In genomic region chr2:84961300-84961699, GRCm38 (mm10) we compare ENCODE assay signal across 10 mouse cellular contexts. TPM values are rescaled to one million over a fixed set of nuclear protein-coding genes. Genes with fewer than 3 reads are reported as not detected.
A peak's percentile ranks its signal among the peaks of the same experiment; 100 is the strongest.
DNase-seq lines count a peak whose midpoint lies in the region; ATAC-seq and TF ChIP-seq lines count a peak whose summit lies in the region.
"Had no signal": no experiment of that assay in that cellular context is flagged by ENCODE, and none has a peak within 500 bp of the region (broad histone marks: within the 10 kb centered on the region; RNA-seq: fewer than 3 reads in every experiment).

No protein-coding gene starts in this region.

- no peak overlapping the region for H3K4me3 ChIP-seq in kidney, embryonic 14.5 days (ENCODE audit: low read length)
- no peak overlapping the region for H3K4me3 ChIP-seq in myocyte
- H3K4me3 ChIP-seq in layer of hippocampus, adult 2 months, result no peak overlapping the region
- H3K4me3 ChIP-seq: megakaryocyte, embryonic 14.5 days had no signal

- no peak for TF ChIP-seq CTCF in layer of hippocampus, adult 2 months (conservative IDR thresholded peaks at IDR 0.05)

- no peak for ATAC-seq in kidney, embryonic 14.5 days (ENCODE audit: low FRiP score, low TSS enrichment)

- H3K79me2 ChIP-seq in myocyte (ENCODE audit: control insufficient read depth, insufficient read depth), result no peaks in the 10 kb centered on the region

- WGBS in kidney, embryonic 14.5 days, result 73% methylated on average over 2 of the region's 2 CpGs

- H3K36me3 ChIP-seq in kidney, embryonic 14.5 days (ENCODE audit: control insufficient read depth, insufficient read depth, low read length), result peaks cover 15% of the 10 kb centered on the region; the same call in 1 of the 2 replicates
- no peaks in the 10 kb centered on the region for H3K36me3 ChIP-seq in myocyte (ENCODE audit: control insufficient read depth, insufficient read depth)

- no peak overlapping the region for H3ac ChIP-seq in myocyte (ENCODE audit: control insufficient read depth, insufficient read length)

- no peaks in the 10 kb centered on the region for H3K4me1 ChIP-seq in kidney, embryonic 14.5 days (ENCODE audit: control insufficient read depth, insufficient read depth, low read length)
- H3K4me1 ChIP-seq: megakaryocyte, embryonic 14.5 days had no signal

- no peak overlapping the region for H3K9ac ChIP-seq in kidney, embryonic 14.5 days (ENCODE audit: low read depth, low read length)

- no peaks in the 10 kb centered on the region for H3K9me3 ChIP-seq in kidney, embryonic 14.5 days (ENCODE audit: control insufficient read depth, low read length)
- H3K9me3 ChIP-seq: megakaryocyte, embryonic 14.5 days had no signal

- no peak for TF ChIP-seq POLR2A in myocyte (IDR thresholded peaks at IDR 0.05; ENCODE audit: insufficient read length, low read depth)

- H3K27ac ChIP-seq in kidney, embryonic 14.5 days (ENCODE audit: low read depth, low read length), result no peak overlapping the region
- H3K27ac ChIP-seq in layer of hippocampus, adult 2 months, result no peak overlapping the region

- no peak overlapping the region for H3K4me2 ChIP-seq in kidney, embryonic 14.5 days (replicated peaks; ENCODE audit: low read depth, low read length)
- H3K4me2 ChIP-seq in myocyte (ENCODE audit: low read depth), result peak overlapping the region; percentile 16

- intact Hi-C loops in gastrocnemius, postnatal 14 days (cut with DNase I; ENCODE audit: low total_unique reads), result no loop called here

- H3K27me3 ChIP-seq in kidney, embryonic 14.5 days (ENCODE audit: control insufficient read depth, insufficient read depth, low read length), result no peaks in the 10 kb centered on the region
- H3K27me3 ChIP-seq in myocyte (ENCODE audit: control insufficient read depth, insufficient read depth, insufficient read length), result no peaks in the 10 kb centered on the region
- H3K27me3 ChIP-seq: megakaryocyte, embryonic 14.5 days had no signal

- DNase-seq in kidney, adult 18-20 months, result peak; percentile 45
- DNase-seq in gastrocnemius, postnatal 14 days, result peak; percentile 69
- peak; percentile 73 for DNase-seq in kidney, postnatal 10 days
- no peak for DNase-seq in cerebellum, adult 11-12 months
- DNase-seq in layer of hippocampus, adult 2 months (ENCODE audit: low spot score in 2 of 2), result no peak
- no peak for DNase-seq in embryo, embryonic 10.5 days (ENCODE audit: low spot score)

TF ChIP-seq in myocyte, 11 proteins besides CTCF, POLR2A, EP300 and RAD21:
- TF ChIP-seq E2F4 (IDR thresholded peaks at IDR 0.05; ENCODE audit: insufficient read depth) (no peak), SRF (IDR thresholded peaks at IDR 0.05; ENCODE audit: control insufficient read depth, insufficient read length, low read depth) (no peak)

RNA-seq across cellular contexts. Expression of gene Prg2, which starts 19.0 kb away (rescaled TPM):
- not detected in 2 replicates for polyA plus RNA-seq in kidney, embryonic 14.5 days (2014; fragmentation: Nextera tagmentation; extraction: Ambion mirVana)
- under 1 TPM in 1 of 2 experiments, not detected in 1; 0.29 TPM for total RNA-seq in gastrocnemius, postnatal 14 days (2021)
- polyA plus RNA-seq in myocyte (2012; fragmentation: generic; extraction: Trizol), result not detected
- total RNA-seq in layer of hippocampus, adult 2 months (2021), result not detected

RNA-seq across cellular contexts. Expression of gene Slc43a3, which starts 24.9 kb away (rescaled TPM):
- polyA plus RNA-seq in kidney, embryonic 14.5 days (2014; fragmentation: Nextera tagmentation; extraction: Ambion mirVana), result 41.1 and 53.7 TPM in 2 replicates
- 10 to 100 TPM; 22.4 to 43.2 TPM for total RNA-seq in gastrocnemius, postnatal 14 days (2021)
- 4.5 TPM for polyA plus RNA-seq in myocyte (2012; fragmentation: generic; extraction: Trizol)
- total RNA-seq in layer of hippocampus, adult 2 months (2021), result under 1 TPM; 0.61 to 0.84 TPM

RNA-seq across cellular contexts. Expression of gene Prg3, which starts 26.7 kb away (rescaled TPM):
- polyA plus RNA-seq in kidney, embryonic 14.5 days (2014; fragmentation: Nextera tagmentation; extraction: Ambion mirVana), result not detected in 2 replicates
- total RNA-seq in gastrocnemius, postnatal 14 days (2021), result not detected
- polyA plus RNA-seq in myocyte (2012; fragmentation: generic; extraction: Trizol), result not detected
- not detected for total RNA-seq in layer of hippocampus, adult 2 months (2021)
- polyA plus RNA-seq: gonadal fat pad, adult 2 months had no signal

Comparison
In these comparisons a context has a peak if more than half of its experiments do, and no peak if none do; other contexts are left out.
1. DNase-seq: peak in kidney, adult 18-20 months (single experiment), gastrocnemius, postnatal 14 days (single experiment) and kidney, postnatal 10 days (single experiment); none in cerebellum, adult 11-12 months (single experiment), layer of hippocampus, adult 2 months (0 of 2) and embryo, embryonic 10.5 days (single experiment).
2. RNA of gene Slc43a3, which starts 24.9 kb away (total RNA-seq): 22.4 to 43.2 TPM in gastrocnemius, postnatal 14 days; 0.61 to 0.84 TPM in layer of hippocampus, adult 2 months; every median in the first group is over 10 times any median in the second.